Mouse (Mus musculus): ENCODE measurements around the gene Zfp335.

Gene Zfp335

DNA sequence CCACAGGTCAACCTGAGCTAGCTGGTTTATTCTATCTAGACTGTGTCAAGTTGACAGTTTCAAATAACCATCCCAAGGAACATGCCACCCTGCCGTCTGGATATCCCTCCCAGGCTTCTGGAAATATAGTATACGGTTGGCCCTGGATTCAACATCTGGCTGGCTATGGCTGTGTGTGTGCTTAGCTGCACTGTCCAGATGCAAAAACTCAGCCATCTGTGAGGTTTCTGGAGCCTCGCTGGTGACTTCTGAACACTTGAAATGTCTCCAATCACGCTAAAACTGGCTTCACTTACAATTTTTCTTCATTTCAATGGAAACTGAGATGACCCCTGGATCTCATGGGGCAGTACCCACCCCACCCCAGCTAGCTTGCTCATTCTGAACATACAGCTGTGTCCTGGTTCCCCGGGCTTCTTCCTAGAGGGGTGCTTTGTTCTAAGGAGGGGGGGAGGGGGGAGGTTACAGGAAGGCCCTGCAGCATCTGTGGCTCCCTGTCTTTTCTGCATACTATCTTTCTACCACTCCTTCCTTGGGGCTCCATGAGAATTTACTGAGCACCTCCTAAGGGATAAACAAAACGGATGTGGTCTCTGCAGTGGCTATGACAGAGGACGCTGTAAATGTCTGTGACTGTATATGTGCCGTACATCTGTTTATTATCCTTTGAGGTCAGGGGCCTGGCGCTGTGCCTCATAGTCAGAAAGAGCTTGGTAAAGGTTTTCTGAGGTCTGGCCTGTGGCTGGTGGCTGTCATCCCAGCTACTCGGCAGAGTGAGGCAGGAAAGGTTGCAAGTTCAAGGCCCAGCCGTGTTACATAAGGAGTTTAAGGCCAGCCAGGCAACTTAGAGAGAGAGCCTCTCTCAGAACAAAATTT is 19.4 kb upstream of the Zfp335 start:
- no peak for DNase-seq (ENCODE audit: low spot score in 2 of 2)

DNA sequence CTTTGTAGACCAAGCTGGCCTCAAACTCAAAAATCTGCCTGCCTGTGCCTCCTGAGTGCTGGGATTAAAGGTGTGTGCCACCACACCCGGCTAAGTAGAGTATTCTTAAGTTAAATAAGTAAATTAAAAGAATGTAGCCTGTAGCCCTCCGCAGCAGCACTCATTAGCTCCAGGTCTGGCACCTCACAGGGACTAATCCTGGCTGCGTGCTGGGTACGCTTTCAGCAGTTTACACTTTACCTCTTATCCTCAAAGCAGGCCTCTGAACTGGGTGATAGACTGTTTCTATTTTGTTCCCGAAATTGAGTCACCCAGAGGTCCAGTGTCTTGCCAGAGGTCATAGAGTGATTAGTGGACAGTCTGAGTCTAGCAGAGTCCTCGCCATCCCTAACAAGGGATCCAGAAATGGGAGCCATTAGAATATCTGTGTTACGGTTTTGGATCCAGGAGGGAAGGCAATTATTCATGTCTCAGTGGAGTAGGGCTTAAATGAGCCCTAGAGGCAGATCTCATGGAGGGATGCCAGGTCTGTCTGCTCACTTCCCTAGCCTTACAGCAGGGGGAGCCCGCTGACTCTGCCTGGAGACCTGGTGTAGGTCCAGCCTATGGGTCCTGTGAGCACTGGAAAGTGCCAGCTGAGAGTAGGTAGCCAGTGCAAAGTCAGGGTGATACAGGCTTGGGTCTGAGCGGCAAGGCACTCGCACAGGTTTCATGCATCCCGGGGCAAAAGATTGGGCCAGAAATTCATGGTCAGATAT is 12.7 kb upstream of the Zfp335 start:
- DNase-seq (ENCODE audit: low spot score in 2 of 2), result peak; percentile 82 to 91

DNA sequence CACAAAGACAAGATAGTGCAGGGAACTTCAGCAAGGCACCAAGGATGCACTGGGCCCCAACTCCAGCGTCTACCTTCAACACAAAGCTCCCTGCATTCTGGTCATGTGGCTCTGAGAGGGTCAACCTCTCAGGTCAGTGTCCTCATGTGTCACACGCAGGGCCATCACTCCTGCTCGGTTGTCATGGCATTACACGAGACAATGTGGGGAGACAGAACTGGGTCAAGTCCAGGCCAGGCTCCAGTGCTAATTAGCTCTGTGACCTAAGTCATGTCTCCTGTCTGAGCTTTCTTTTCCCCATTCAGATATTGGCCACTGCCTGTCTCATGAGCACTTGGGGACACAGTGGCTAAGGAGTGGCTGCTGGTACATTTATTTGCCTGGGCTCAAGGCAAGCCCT is 11.7 kb upstream of the Zfp335 start:
- DNase-seq (ENCODE audit: low spot score in 2 of 2), result no peak

DNA sequence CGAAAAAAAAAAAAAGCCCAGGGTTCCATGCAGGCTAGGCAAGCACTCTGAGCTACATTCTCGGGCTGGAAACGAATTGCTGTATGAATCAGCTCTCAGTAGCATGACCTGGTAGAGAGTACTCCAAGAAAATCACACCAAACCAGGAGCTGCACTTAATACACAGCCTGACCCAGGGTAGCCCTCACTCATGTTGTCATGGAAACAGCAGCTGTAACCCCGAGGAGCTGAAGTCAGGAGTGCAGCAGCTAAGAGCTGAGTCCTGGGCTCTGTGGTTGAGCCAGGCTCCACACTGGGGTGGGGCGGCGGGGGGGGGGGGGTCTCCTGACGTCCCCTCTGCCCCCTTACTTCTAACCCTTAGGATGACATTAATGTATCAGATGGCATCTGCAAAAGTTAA is 10.4 kb upstream of the Zfp335 start:
- DNase-seq (ENCODE audit: low spot score in 2 of 2), result no peak

DNA sequence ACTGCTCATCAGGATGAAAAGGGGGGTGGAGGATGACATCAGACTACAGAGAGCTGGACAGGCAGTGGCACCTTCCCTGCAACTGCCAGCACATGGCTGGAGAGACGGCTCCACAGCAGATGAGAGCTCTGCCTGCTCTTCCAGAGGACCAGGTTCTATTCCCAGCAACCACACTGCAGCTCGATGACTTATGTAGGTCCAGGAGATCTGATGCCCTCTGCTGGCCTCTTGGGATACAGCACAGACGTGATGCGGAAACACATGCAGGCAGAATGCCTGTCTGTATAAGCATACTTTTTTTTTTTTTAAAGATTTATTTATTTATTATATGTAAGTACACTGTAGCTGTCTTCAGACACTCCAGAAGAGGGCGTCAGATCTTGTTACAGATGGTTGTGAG is 6.8 kb upstream of the Zfp335 start:
- DNase-seq (ENCODE audit: low spot score in 2 of 2), result peak in 1 of 2 experiments; percentile 29

DNA sequence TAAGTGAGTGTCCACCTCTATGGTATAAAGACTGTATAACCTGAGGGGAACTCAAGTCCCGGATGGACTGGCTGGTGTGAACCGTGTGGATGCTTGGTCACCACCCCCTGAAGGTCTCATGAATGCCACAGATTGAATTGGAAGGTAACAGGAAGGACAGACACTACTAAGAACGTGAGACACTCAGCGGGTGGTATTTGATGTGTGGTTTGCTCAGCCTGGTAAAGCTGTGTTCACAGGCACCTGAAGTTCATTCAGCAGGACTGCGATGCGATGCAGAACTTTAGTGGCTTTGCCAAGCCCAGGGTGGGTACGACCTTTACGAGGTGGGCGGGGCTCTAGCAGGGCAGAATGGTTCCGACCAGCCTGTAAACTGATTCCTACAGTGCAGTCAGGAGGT is 5.8 kb upstream of the Zfp335 start:
- no peak for DNase-seq (ENCODE audit: low spot score in 2 of 2)

DNA sequence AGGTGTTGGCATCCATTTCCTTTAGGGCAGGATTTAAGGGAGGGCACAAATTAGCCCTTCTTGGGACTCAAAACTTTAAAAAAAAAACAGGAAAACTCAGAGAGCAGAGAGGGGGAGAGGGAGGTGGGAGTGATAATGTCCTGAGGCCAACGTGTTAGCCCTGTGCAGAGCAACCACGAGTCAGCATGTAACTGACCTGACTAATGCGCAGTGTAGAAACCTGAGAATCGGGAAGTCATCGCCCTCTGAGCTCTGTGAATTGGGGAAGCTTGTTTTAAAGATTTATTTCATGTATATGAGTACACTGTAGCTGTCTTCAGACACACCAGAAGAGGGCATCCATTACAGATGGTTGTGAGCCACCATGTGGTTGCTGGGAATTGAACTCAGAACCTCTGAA is 5.3 kb upstream of the Zfp335 start:
- no peak for DNase-seq (ENCODE audit: low spot score in 2 of 2)

DNA sequence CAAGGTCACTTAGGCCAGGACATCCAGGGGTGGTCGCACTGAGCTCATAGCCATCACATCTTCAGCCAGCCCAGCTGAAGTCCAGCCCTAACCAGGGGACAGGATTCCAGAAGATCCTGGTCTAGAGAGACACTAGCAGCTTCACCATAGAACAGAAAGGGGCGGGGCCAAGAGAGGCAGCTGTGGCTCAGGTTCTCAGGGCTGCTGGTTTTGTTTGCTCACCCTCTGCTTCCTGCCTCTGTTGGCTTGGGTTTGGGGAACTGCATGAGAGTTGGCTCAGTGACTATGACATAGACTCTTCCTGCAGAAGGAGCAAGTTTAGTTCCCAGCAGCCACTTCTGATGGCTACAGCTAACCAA is 1.9 kb upstream of the Zfp335 start:
- DNase-seq (ENCODE audit: low spot score in 2 of 2), result no peak

DNA sequence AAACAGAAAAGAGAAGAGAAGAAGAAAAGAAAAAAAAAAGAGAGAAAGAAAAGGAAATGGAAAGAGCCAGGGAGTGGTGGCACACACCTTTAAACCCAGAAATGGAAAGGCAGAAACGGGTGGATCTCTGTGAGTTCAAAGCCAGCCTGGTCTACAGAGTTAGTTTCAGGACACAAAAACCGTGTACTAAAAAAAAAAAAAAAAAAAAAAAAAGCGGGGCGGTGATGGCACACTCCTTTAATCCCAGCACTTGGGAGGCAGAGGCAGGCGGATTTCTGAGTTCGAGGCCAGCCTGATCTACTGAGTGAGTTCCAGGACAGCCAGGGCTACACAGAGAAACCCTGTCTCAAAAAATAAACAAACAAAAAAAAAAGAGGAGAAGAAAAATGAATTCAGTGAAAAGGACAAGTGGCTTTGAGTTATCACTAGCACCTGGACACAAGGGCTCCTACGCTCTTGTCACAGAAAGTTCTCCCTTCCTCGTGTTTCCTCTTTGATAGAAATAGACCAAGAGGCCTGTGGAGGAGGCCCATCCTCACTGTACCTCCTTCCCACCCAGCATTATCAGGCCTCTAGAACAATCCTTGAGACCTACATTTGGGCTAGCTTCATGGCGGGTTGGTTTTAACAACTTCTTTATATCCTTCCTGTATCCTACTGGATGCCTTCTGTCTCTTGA is 1.3 kb upstream of the Zfp335 start:
- no peak for DNase-seq (ENCODE audit: low spot score in 2 of 2)

DNA sequence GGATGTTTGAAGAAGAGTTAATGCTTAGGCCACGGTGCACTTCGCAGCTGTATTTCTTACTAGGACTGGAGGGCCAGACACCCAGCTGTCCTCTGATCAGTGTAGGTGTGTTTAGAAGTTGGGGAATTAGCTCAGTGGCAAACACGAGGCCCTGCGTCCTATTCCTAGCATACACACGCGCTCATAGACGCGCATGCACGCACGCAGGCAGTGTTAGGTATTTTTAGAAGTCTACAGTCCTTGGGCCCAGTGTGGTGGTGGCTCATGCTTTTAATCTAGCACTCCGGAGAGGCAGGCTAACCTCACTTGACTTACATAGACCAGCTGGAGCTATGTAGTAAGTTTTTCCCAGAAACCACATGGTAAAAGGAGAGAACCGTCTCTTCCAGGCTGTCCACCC is 594 bp upstream of the Zfp335 start:
- no peak for DNase-seq (ENCODE audit: low spot score in 2 of 2)

DNA sequence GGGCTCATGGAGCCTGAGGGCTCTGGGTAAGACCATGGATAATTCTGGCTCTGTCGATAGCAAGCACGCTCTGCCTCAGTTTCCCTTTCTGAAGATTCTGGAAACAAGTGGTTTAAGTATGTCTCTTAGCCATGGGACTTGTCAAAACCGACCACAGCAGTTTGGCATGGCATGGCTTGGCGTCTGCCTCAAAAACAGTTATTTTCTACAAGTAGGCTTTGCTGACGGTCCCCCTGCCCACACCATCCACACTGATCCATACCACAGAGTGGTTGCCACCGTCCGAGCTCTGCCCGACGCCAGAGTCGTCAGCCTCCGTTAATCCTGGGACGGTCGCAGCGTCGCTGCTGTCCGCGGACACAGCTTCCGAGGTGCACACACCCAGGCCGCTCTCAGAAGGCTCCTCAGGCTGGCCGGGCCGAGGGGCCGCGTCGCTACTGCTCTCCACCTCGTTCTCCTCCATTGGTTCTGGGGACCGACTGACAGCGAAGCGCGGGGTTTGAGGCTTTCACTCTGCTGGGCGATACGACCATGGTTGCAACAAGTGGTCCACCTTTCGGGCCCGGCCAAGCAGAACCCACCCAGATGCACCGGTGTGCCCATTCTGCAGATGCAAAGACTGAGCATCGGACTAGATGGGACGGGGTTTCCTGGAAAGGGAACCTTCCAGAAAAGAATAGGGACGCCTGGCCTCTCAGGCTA is 1.0 kb downstream of the Zfp335 start:
- no peak for DNase-seq (ENCODE audit: low spot score in 2 of 2)

DNA sequence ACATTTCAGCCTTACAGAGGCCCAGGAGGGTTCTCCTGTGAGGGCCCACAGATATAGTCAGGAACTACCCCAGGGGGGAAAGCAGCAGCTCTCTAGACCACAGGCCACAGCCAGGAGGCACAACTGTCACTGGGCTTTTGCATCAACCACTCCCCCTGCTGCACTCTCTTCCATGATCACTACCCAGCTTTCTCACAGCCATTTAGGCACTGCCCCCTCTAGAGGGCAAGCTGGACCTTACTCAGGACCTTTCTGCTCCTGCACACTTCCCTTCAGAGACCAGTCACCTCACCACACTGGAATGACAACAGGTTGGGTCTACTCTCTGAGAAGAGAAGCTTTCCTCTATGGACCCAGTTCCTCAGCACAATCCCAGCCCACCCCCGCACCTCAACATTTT is 2.0 kb downstream of the Zfp335 start:
- DNase-seq (ENCODE audit: low spot score in 2 of 2), result no peak

DNA sequence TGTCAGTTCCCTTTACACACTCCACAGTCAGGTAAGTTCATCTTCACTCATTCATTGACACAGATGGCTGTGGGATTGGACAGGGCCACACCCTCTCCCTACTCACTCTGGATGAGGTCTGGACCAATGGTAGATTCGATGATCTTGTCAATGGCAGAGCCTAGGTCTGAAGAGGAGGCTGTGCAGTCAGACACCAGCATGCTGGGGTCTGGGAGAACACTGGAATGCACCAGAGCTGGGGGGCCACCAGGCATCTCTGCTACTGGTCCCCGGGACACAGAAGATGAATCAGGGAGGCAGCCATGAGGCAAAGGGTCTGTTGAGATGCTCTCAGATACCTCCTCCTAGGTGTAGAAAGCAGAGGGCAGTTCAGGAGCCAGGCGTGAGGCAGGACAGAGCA is 2.5 kb downstream of the Zfp335 start:
- no peak for DNase-seq (ENCODE audit: low spot score in 2 of 2)

DNA sequence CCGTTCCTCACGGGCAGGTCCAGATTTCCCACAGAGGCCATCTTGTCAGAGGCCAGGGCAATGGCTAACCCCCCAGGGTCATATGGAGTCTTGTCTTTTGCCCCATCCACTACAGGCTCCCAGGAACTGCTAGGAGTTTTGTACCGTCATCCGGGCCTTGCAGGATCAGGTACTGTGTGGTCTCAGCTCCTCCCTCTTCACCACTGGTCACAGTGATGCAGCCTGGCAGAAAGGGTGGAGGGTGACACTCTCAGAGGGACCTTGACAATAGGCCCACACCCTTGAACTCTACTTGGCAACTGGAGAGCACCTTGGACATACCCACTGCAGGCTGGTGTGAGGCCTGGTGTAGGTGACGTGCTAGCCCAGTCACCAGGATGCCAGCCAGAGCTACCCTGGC is 3.5 kb downstream of the Zfp335 start:
- no peak for DNase-seq (ENCODE audit: low spot score in 2 of 2)

DNA sequence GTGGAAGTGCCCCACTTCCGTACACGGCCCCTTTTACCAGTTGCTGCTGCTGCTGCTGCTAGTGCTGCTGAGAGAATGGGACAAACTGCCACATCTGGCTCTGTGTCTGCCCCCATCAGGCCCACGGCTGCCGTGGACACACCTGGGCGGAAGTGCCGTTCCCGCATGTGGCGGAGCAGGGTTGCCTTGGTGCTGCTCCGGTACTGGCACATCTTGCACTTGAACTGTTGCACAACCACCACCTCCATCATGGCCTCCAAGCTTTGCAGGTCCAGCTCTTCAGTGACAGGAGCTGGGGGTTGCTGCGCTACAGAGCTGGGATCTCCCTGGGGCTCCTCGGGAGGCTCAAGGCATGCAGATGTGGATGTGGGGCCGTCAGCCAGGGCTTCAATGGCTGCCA is 4.0 kb downstream of the Zfp335 start:
- no peak for DNase-seq (ENCODE audit: low spot score in 2 of 2)

DNA sequence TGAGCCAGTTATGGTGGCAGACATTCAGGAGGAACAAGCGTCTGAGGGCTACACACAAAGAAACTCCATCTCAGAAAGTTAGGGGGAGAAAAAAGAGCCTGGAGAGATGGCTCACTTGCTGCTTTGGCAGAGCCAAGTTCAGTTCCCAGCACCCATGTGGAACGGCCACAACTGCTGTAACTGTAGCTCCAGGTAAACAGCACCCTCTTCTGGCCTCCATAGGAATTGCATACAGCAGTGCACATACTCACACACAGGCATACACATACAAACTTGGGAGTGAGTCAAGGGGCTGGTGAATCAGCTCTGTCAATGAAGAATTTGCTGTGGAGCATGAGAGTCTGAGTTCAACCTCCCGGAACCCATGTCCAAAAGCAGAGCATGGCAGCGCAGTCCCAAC is 5.5 kb downstream of the Zfp335 start:
- DNase-seq (ENCODE audit: low spot score in 2 of 2), result no peak

DNA sequence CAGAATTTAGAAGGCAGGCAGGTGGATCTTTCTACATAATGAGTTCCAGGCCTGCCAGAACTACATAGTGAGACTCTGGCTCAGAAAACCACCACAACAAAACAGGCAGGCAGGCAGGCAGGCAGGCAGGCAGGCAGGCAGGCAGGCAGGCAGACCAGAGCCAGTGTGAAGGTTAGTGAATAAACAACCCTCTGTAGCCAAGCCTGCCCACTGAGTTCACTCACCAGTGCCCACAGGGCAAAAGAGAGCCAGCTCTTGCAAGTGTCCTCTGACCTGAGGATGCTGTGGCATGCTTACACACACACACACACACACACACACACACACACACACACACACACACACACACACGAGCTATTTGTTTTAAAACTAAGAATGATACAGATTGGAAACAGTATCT is 8.1 kb downstream of the Zfp335 start:
- no peak for DNase-seq (ENCODE audit: low spot score in 2 of 2)

DNA sequence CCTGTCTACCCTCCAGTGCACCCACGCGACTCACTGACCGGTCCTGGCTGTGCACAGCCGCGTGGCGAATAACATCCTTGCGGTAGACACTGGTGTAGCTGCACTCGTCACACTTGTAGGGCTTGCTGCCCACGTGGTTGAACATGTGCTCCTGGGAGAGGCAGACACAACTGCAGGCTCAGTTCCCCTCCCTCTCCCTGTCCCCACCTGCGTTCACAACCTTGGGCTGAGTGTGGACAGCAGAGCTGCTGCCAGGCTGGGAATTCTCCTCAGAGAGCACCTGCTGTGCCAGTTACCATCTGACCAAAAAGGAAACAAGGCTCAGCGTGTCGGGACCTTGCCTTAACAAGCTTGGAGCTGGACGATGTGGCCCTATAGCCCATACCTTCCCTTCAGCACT is 10.2 kb downstream of the Zfp335 start:
- no peak for DNase-seq (ENCODE audit: low spot score in 2 of 2)

DNA sequence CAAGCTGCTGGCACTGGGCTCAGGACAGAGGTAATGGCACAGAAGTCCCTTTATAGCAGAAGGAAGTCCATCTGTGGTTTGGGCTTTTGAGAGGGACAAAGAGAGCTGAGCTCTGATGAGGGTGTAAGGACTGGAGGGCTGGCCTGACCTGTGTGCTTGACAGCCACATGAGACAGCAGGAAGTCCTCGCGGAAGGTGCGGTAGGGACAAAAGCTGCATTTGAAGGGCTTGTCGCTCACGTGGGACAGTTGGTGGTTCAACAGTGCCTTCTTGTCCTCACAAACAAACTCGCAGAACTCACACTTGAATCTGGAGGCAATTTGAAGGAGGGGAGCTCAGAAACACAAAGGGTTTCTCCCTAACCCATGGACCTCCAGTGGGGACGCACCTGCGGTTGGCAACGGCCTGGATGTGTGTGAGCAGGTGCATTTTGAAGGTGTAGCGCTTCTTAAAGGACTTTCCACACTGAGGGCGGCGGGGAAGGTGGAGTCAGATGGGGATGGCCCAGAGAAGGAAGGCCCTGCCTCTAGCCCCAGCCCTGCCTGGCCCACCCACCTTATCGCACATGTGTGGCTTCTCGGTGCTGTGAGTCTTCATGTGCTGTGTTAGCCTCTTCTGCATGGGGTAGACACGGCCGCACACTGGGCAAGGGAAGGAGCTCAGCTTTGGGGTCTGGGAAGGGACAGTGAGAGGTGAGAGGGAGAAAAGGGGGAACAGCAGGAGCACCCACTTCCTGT is 11.7 kb downstream of the Zfp335 start:
- DNase-seq (ENCODE audit: low spot score in 2 of 2), result no peak

DNA sequence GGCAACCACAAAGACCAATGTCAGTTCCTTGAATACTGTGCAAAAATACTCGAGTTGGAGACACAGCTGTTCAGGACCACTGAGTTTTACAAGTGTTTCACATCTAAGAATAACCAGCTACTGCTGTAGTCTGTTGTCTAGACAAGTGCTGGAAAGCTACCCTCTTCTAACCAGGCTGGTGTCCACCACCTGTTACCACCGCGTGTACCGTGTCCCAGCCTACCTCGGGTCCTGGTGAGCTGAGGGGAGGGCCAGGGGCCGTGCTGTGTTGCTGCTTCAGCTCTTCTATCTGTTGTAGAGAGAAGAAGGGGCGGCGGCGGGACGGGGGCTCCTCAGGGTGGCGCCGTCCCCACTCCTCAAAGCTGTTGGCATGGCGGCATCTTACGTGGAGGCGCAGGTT is 12.5 kb downstream of the Zfp335 start:
- DNase-seq (ENCODE audit: low spot score in 2 of 2), result no peak

DNA sequence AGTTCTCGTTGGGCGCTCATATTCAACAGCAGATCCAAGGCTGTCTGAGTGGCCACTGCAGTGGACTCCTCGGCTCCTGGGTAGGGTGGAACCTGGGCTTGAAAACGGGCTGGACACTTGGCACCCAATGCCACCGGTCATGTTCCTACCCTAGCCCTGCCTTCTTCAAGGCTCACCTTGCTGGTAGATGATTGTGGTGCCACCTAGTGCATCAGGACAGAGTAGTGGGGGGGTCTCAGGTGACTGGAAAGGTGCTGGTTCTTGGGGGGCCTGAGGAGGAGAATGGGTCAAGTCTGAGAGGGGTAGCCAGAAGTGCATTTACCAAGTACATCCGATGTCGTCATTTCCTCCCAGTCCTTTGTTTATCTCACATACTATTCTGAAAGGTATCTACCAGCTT is 13.5 kb downstream of the Zfp335 start:
- DNase-seq (ENCODE audit: low spot score in 2 of 2), result no peak

DNA sequence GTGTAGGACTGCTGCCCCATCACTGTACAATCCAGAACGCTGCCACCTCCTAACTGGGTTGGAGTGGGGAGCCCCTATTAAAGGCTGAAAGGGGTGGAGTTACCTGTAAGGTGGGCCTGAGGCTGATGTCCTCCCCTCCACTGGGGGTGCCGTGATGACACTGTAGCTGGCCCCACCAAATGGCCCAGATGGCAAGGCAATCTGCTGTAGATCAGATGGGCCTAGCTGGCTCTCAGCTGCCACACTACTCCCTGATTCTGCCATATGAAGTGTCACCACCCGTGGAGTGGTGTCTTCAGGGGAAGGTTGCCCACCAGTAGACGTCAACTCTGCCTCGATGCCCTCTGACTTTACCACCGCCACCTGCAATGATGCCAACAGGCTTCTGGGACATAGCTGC is 15.7 kb downstream of the Zfp335 start:
- no peak for DNase-seq (ENCODE audit: low spot score in 2 of 2)
